Mouse (Mus musculus) MEL (cell line): ENCODE data around the gene Sntn.

ENCODE experiments used
- CTCF ChIP-seq, 3 experiments: IDR thresholded peaks in 2 of 3; conservative IDR thresholded peaks in 1 of 3; 2 replicates each; pipeline ENCODE4 v1.5.1; 2011 to 2012; ENCODE audit warnings: low read length in 3 of 3, low read depth in 2 of 3, mild to moderate bottlenecking in 2 of 3, improper control_type of control experiment in 1 of 3, inconsistent platforms in 1 of 3, mixed read lengths in 1 of 3, moderate library complexity in 1 of 3; ENCODE audit not compliant: control insufficient read depth in 1 of 3, insufficient read depth in 1 of 3, poor library complexity in 1 of 3, severe bottlenecking in 1 of 3
- GATA1 ChIP-seq: IDR thresholded peaks from 2 replicates; pipeline ENCODE4 v1.6.1; 2011; ENCODE audit warnings: low read depth, low read length, improper control_type of control experiment
- MEF2A ChIP-seq: IDR thresholded peaks from 2 replicates; pipeline ENCODE4 v1.6.1; 2014; ENCODE audit warnings: low read depth, mild to moderate bottlenecking, inconsistent platforms, low read length, improper control_type of control experiment; ENCODE audit not compliant: poor library complexity, insufficient replicate concordance, severe bottlenecking; ENCODE audit errors: extremely low read depth
- NELFE ChIP-seq: IDR thresholded peaks from 2 replicates; pipeline ENCODE4 v1.6.1; 2011; ENCODE audit warnings: low read depth, low read length, improper control_type of control experiment
- NRF1 ChIP-seq: IDR thresholded peaks from 2 replicates; pipeline ENCODE4 v1.6.1; 2014; ENCODE audit warnings: low read depth, mild to moderate bottlenecking, inconsistent platforms, low read length, improper control_type of control experiment, moderate library complexity; ENCODE audit not compliant: poor library complexity, insufficient read depth, severe bottlenecking
- POLR2A ChIP-seq, 2 experiments: IDR thresholded peaks; 2 replicates each; pipeline ENCODE4 v1.6.1; 2011 to 2012; ENCODE audit warnings: low read length in 2 of 2, mild to moderate bottlenecking in 2 of 2, control low read depth in 1 of 2, improper control_type of control experiment in 1 of 2, low read depth in 1 of 2, moderate library complexity in 1 of 2; ENCODE audit not compliant: control insufficient read depth in 1 of 2, insufficient read depth in 1 of 2, poor library complexity in 1 of 2
- ZC3H11A ChIP-seq: IDR thresholded peaks from 2 replicates; pipeline ENCODE4 v1.6.1; 2012; ENCODE audit warnings: low read depth, mild to moderate bottlenecking, inconsistent platforms, low read length, improper control_type of control experiment

DNA sequence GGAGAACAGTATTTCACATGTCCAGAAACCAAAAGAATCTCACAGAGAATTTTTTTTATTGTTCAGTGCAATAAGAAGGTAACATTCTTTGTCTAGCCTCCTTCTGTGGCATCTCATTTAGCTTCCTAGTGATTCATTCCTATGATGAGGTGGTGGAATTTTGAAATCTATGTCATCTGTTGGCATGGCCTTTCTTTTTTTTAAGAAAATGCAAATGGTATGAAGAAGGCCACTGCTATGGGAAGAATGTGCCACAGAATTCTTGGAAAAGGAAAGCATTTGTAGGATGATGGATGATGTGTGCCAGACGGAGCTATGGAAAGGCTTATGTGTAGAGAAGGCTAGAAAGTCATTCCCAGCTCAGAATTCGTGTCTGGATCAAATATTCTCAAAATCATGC is 19.8 kb downstream of the Sntn start:
- TF ChIP-seq POLR2A (IDR thresholded peaks at IDR 0.05; ENCODE audit: control insufficient read depth in 1 of 2, insufficient read depth in 1 of 2, low read depth in 1 of 2, low read length in 2 of 2, poor library complexity in 1 of 2), result no peak
- TF ChIP-seq NRF1, result no peak
- TF ChIP-seq CTCF (IDR thresholded peaks at IDR 0.05 in 2 of 3, conservative IDR thresholded peaks at IDR 0.05 in 1 of 3; ENCODE audit: control insufficient read depth in 1 of 3, insufficient read depth in 1 of 3, low read depth in 2 of 3, low read length in 3 of 3, poor library complexity in 1 of 3, severe bottlenecking in 1 of 3), result no peak
- TF ChIP-seq NELFE, result no peak
- no peak for TF ChIP-seq MEF2A
- no peak for TF ChIP-seq ZC3H11A
- TF ChIP-seq GATA1, result no peak
